ENCODE assay signal across 8 mouse cellular contexts in the genomic region with DNA sequence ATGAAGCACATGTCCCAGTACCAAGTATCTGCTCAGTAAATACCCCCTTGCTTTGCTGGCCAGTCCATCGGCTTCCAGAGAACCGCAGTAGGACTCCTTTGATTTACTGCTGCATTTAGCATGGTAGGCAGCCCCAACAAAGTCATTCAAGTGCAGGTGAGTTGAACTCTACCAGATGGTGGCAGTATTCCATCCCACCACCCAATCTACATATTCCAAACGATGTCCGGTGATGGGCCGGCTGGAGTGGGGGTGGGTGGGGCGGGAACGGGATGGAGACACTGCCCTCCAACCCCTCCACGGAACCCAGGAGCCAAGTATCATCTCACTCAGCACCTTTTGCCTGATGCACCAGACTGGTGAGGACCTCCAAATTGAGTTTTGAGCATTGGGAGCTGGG. TPM values are rescaled to one million over a fixed set of nuclear protein-coding genes. Genes with fewer than 3 reads are reported as not detected.
DNase-seq lines count a peak whose midpoint lies in the region; ATAC-seq and TF ChIP-seq lines count a peak whose summit lies in the region.

No protein-coding gene starts in this region.

- H3K4me2 ChIP-seq in heart, embryonic 15.5 days = peak overlapping the region; percentile 66
- peak overlapping the region; percentile 54 for H3K4me2 ChIP-seq in hindbrain, embryonic 16.5 days (ENCODE audit: low read length)
- H3K4me2 ChIP-seq in midbrain, embryonic 16.5 days (ENCODE audit: low read length) = peak overlapping the region; percentile 27

- H3K9me3 ChIP-seq in heart, embryonic 15.5 days (replicated peaks) = no peaks in the 10 kb centered on the region
- no peaks in the 10 kb centered on the region for H3K9me3 ChIP-seq in hindbrain, embryonic 16.5 days (ENCODE audit: control insufficient read depth, low read length)
- H3K9me3 ChIP-seq in midbrain, embryonic 16.5 days (replicated peaks; ENCODE audit: control insufficient read depth, low read length, poor library complexity, severe bottlenecking) = no peaks in the 10 kb centered on the region

- TF ChIP-seq POLR2A in bone marrow, adult 2 months (IDR thresholded peaks at IDR 0.05; ENCODE audit: borderline replicate concordance, control insufficient read depth, low read depth, low read length) = no peak

- H3K4me3 ChIP-seq in heart, embryonic 15.5 days = peak overlapping the region; percentile 33
- peak overlapping the region; percentile 14 for H3K4me3 ChIP-seq in bone marrow, adult 2 months (replicated peaks; ENCODE audit: control insufficient read depth, low read depth, low read length)
- H3K4me3 ChIP-seq in hindbrain, embryonic 16.5 days (ENCODE audit: low read length) = peak overlapping the region; percentile 24; the same call in 1 of the 2 replicates
- no peak overlapping the region; the same call in 1 of the 2 replicates for H3K4me3 ChIP-seq in midbrain, embryonic 16.5 days (ENCODE audit: low read depth, low read length)

- H3K4me1 ChIP-seq in heart, embryonic 15.5 days (replicated peaks) = peaks cover 35% of the 10 kb centered on the region
- H3K4me1 ChIP-seq in bone marrow, adult 2 months (ENCODE audit: control insufficient read depth, insufficient read depth, low read length) = peaks cover 2% of the 10 kb centered on the region; the same call in 1 of the 2 replicates
- peaks cover 28% of the 10 kb centered on the region for H3K4me1 ChIP-seq in hindbrain, embryonic 16.5 days (ENCODE audit: control insufficient read depth, insufficient read depth, low read depth, low read length)
- peaks cover 28% of the 10 kb centered on the region for H3K4me1 ChIP-seq in midbrain, embryonic 16.5 days (ENCODE audit: control insufficient read depth, insufficient read depth, low read length)

- no peak overlapping the region for H3K27ac ChIP-seq in heart, embryonic 15.5 days
- no peak overlapping the region for H3K27ac ChIP-seq in bone marrow, adult 2 months (ENCODE audit: control insufficient read depth, insufficient read depth, low read depth, low read length, poor library complexity)
- H3K27ac ChIP-seq in hindbrain, embryonic 16.5 days (ENCODE audit: low read depth, low read length) = no peak overlapping the region
- no peak overlapping the region for H3K27ac ChIP-seq in midbrain, embryonic 16.5 days (ENCODE audit: low read length)

- no peak for TF ChIP-seq CTCF in bone marrow, adult 2 months (IDR thresholded peaks at IDR 0.05; ENCODE audit: control insufficient read depth, insufficient read depth, low read length)

- intact Hi-C loops in heart, postnatal 14 days (cut with DNase I) = no loop called here

- H3K9ac ChIP-seq in heart, embryonic 15.5 days = no peak overlapping the region
- H3K9ac ChIP-seq in hindbrain, embryonic 16.5 days (ENCODE audit: low read depth, low read length) = peak overlapping the region; percentile 24; the same call in 1 of the 2 replicates
- H3K9ac ChIP-seq in midbrain, embryonic 16.5 days (ENCODE audit: low read depth, low read length) = no peak overlapping the region

- DNase-seq in heart, postnatal 14 days = no peak
- no peak for DNase-seq in left cerebral cortex, adult 18-20 months (ENCODE audit: low spot score in 2 of 2)
- no peak for DNase-seq in right cerebral cortex, postnatal 4 days
- DNase-seq in right cerebral cortex, postnatal 14 days = no peak

- H3K27me3 ChIP-seq in heart, embryonic 15.5 days = peaks cover 32% of the 10 kb centered on the region
- H3K27me3 ChIP-seq in hindbrain, embryonic 16.5 days (replicated peaks; ENCODE audit: control insufficient read depth, insufficient read depth, low read length) = no peaks in the 10 kb centered on the region
- H3K27me3 ChIP-seq in midbrain, embryonic 16.5 days (ENCODE audit: control insufficient read depth, insufficient read depth, low read depth, low read length) = peaks cover 12% of the 10 kb centered on the region; the same call in 1 of the 2 replicates

- no peaks in the 10 kb centered on the region for H3K36me3 ChIP-seq in heart, embryonic 15.5 days
- H3K36me3 ChIP-seq in hindbrain, embryonic 16.5 days (ENCODE audit: control insufficient read depth, insufficient read depth, low read length) = no peaks in the 10 kb centered on the region
- H3K36me3 ChIP-seq in midbrain, embryonic 16.5 days (ENCODE audit: control insufficient read depth, insufficient read depth, low read length) = no peaks in the 10 kb centered on the region

- no peak for ATAC-seq in heart, embryonic 15.5 days (replicated peaks; ENCODE audit: insufficient number of reproducible peaks, insufficient read depth, low FRiP score, low read depth)
- ATAC-seq in hindbrain, embryonic 16.5 days = no peak
- ATAC-seq in midbrain, embryonic 16.5 days = no peak

- 6% methylated on average over 8 of the region's 8 CpGs for WGBS in heart, embryonic 15.5 days
- WGBS in bone marrow, adult 2 months = 13% methylated on average over 8 of the region's 8 CpGs
- 12% methylated on average over 8 of the region's 8 CpGs for WGBS in hindbrain, embryonic 16.5 days
- WGBS in midbrain, embryonic 16.5 days = 14% methylated on average over 8 of the region's 8 CpGs

RNA-seq across cellular contexts. Expression of a gene that starts 1.8 kb away (rescaled TPM):
- polyA plus RNA-seq in heart, embryonic 15.5 days (2015; fragmentation: Nextera tagmentation; extraction: Ambion mirVana) = 112 and 125 TPM in 2 replicates
- 10 to 100 TPM in 1 of 2 experiments, 1 to 10 TPM in 1; 8.6 to 12.2 TPM for total RNA-seq in heart, postnatal 14 days (2021)
- 57.9 and 66.4 TPM in 2 replicates for polyA plus RNA-seq in bone marrow, adult 2 months (2011; ENCODE audit: insufficient read depth, insufficient read length, low replicate concordance, missing spikeins)
- polyA plus RNA-seq in hindbrain, embryonic 16.5 days (2015; fragmentation: Nextera tagmentation; extraction: Ambion mirVana) = 56.7 and 64.6 TPM in 2 replicates
- polyA plus RNA-seq in midbrain, embryonic 16.5 days (2015; fragmentation: Nextera tagmentation; extraction: Ambion mirVana) = 39.0 and 48.9 TPM in 2 replicates
- total RNA-seq in left cerebral cortex, adult 18-20 months (2021) = 10 to 100 TPM; 12.4 to 13.0 TPM

RNA-seq across cellular contexts. Expression of a gene that starts 16.9 kb away (rescaled TPM):
- 1.4 and 2.4 TPM in 2 replicates for polyA plus RNA-seq in heart, embryonic 15.5 days (2015; fragmentation: Nextera tagmentation; extraction: Ambion mirVana)
- under 1 TPM; 0.29 to 0.74 TPM for total RNA-seq in heart, postnatal 14 days (2021)
- polyA plus RNA-seq in bone marrow, adult 2 months (2011; ENCODE audit: insufficient read depth, insufficient read length, low replicate concordance, missing spikeins) = 4.7 TPM in 1 of 2 replicates, not detected in the other
- 45.1 and 59.4 TPM in 2 replicates for polyA plus RNA-seq in hindbrain, embryonic 16.5 days (2015; fragmentation: Nextera tagmentation; extraction: Ambion mirVana)
- polyA plus RNA-seq in midbrain, embryonic 16.5 days (2015; fragmentation: Nextera tagmentation; extraction: Ambion mirVana) = 47.9 and 53.9 TPM in 2 replicates
- total RNA-seq in left cerebral cortex, adult 18-20 months (2021) = 10 to 100 TPM; 62.7 to 75.8 TPM

RNA-seq across cellular contexts. Expression of a gene that starts 48.6 kb away (rescaled TPM):
- polyA plus RNA-seq in heart, embryonic 15.5 days (2015; fragmentation: Nextera tagmentation; extraction: Ambion mirVana) = 17.7 and 24.7 TPM in 2 replicates
- total RNA-seq in heart, postnatal 14 days (2021) = 10 to 100 TPM; 25.9 to 28.4 TPM
- polyA plus RNA-seq in bone marrow, adult 2 months (2011; ENCODE audit: insufficient read depth, insufficient read length, low replicate concordance, missing spikeins) = 10.1 and 10.7 TPM in 2 replicates
- polyA plus RNA-seq in hindbrain, embryonic 16.5 days (2015; fragmentation: Nextera tagmentation; extraction: Ambion mirVana) = 71.7 and 86.2 TPM in 2 replicates
- polyA plus RNA-seq in midbrain, embryonic 16.5 days (2015; fragmentation: Nextera tagmentation; extraction: Ambion mirVana) = 86.0 and 110 TPM in 2 replicates
- total RNA-seq in left cerebral cortex, adult 18-20 months (2021) = 100 to 1,000 TPM; 149 to 156 TPM

RNA-seq across cellular contexts. Expression of a gene that starts 52.0 kb away (rescaled TPM):
- not detected in 2 replicates for polyA plus RNA-seq in heart, embryonic 15.5 days (2015; fragmentation: Nextera tagmentation; extraction: Ambion mirVana)
- 1 to 10 TPM; 5.0 to 5.1 TPM for total RNA-seq in heart, postnatal 14 days (2021)
- polyA plus RNA-seq in bone marrow, adult 2 months (2011; ENCODE audit: insufficient read depth, insufficient read length, low replicate concordance, missing spikeins) = not detected in 2 replicates
- polyA plus RNA-seq in hindbrain, embryonic 16.5 days (2015; fragmentation: Nextera tagmentation; extraction: Ambion mirVana) = not detected in 2 replicates
- not detected in 2 replicates for polyA plus RNA-seq in midbrain, embryonic 16.5 days (2015; fragmentation: Nextera tagmentation; extraction: Ambion mirVana)
- total RNA-seq in left cerebral cortex, adult 18-20 months (2021) = 1 to 10 TPM; 2.6 to 6.1 TPM

RNA-seq across cellular contexts. Expression of a gene that starts 52.1 kb away (rescaled TPM):
- not detected in 2 replicates for polyA plus RNA-seq in heart, embryonic 15.5 days (2015; fragmentation: Nextera tagmentation; extraction: Ambion mirVana)
- total RNA-seq in heart, postnatal 14 days (2021) = not detected
- polyA plus RNA-seq in bone marrow, adult 2 months (2011; ENCODE audit: insufficient read depth, insufficient read length, low replicate concordance, missing spikeins) = not detected in 2 replicates
- 0.68 and 0.70 TPM in 2 replicates for polyA plus RNA-seq in hindbrain, embryonic 16.5 days (2015; fragmentation: Nextera tagmentation; extraction: Ambion mirVana)
- polyA plus RNA-seq in midbrain, embryonic 16.5 days (2015; fragmentation: Nextera tagmentation; extraction: Ambion mirVana) = 0.15 and 0.28 TPM in 2 replicates
- under 1 TPM; 0.35 to 0.61 TPM for total RNA-seq in left cerebral cortex, adult 18-20 months (2021)
